In the genomic region with DNA sequence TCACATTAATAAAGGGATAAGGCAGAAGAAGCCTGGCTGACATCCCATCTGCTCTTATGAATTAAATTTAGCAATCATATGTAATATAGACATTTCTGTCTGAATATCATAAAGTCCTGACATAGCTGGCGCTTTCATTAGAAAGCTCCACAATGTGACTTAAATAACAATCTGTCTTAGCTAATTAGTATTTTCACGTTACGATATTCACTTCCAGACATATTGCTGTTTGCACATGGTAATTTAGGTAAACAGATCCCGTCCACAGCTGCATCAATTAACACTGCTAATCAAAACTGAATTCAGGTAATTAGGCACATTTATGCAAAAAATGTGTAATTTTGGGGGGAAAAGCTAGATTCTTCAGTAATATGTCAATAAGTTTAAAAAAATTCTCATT, we compare ENCODE assay signal across 19 mouse cellular contexts.
"Had no signal": no experiment of that assay in that cellular context is flagged by ENCODE, and none has a peak within 500 bp of the region (broad histone marks: within the 10 kb centered on the region; RNA-seq: fewer than 3 reads in every experiment).

No protein-coding gene starts in this region.

- H3K9ac ChIP-seq: limb, embryonic 13.5 days; liver, embryonic 12.5 days; liver, embryonic 15.5 days; lung, embryonic 15.5 days; midbrain, embryonic 13.5 days had no signal

- H3K36me3 ChIP-seq: limb, embryonic 10.5 days; limb, embryonic 13.5 days; liver, embryonic 12.5 days; liver, embryonic 15.5 days; lung, embryonic 15.5 days had no signal

- H3K9me3 ChIP-seq: limb, embryonic 10.5 days; limb, embryonic 13.5 days; liver, embryonic 12.5 days; liver, embryonic 15.5 days; lung, embryonic 15.5 days; midbrain, embryonic 10.5 days; midbrain, embryonic 13.5 days had no signal

- DNase-seq: kidney, postnatal 25 days; layer of hippocampus, adult 9-11 months; liver; lung, adult 18-20 months; lung, postnatal 10 days; lung, postnatal 36 days; thymus, adult 18-20 months; thymus, postnatal 36 days had no signal

- H3K4me1 ChIP-seq: limb, embryonic 10.5 days; limb, embryonic 13.5 days; liver, embryonic 12.5 days; liver, embryonic 15.5 days; lung, embryonic 15.5 days; megakaryocyte, embryonic 14.5 days had no signal

- H3K4me2 ChIP-seq: limb, embryonic 13.5 days; liver, embryonic 12.5 days; liver, embryonic 15.5 days; lung, embryonic 15.5 days; midbrain, embryonic 13.5 days had no signal

- H3K27me3 ChIP-seq: limb, embryonic 13.5 days; liver, embryonic 12.5 days; liver, embryonic 15.5 days; lung, embryonic 15.5 days; megakaryocyte, embryonic 14.5 days; midbrain, embryonic 13.5 days had no signal

- H3K4me3 ChIP-seq: layer of hippocampus, adult 2 months; limb, embryonic 10.5 days; limb, embryonic 13.5 days; liver, embryonic 12.5 days; liver, embryonic 15.5 days; lung, embryonic 15.5 days; megakaryocyte, embryonic 14.5 days; midbrain, embryonic 10.5 days; midbrain, embryonic 13.5 days had no signal

- H3K27ac ChIP-seq: kidney, postnatal 0 days; layer of hippocampus, adult 2 months; limb, embryonic 10.5 days; limb, embryonic 13.5 days; liver, embryonic 12.5 days; liver, embryonic 15.5 days; lung, embryonic 15.5 days; midbrain, embryonic 10.5 days had no signal

- ATAC-seq: liver, embryonic 12.5 days; midbrain, embryonic 16.5 days had no signal
